Mouse (Mus musculus): ENCODE measurements at regions not wholly inside any gene's neighbourhood (a gene's known extent, or its start where the extent isn't known, plus 50 kb on each side); places are given as distances from the start of the nearest gene placed in this dataset.

DNA sequence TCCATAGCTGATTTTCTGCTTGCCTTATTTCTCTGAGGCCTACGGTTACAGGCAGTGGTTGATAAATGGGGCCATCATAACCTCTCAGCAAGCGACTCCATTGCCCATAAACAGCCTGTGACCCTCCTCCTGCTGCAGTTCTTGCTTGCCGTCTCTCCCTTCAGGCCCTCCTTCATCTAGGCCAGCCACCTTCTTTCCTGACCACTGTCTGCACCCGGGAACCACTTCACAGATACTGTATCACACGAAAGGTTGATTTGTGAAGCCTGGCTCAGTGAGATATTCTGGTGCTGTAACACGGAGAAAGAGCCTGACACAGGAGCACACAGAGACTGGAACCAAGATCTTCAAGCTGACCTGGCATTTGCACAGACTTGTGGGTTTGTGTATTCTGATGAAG is 294.1 kb downstream of the Epha4 start:
- WGBS = 59% methylated on average over 6 of the region's 6 CpGs
- H3K4me1 ChIP-seq = no peaks in the 10 kb centered on the region
- H3K9ac ChIP-seq = no peak overlapping the region
- H3K9me3 ChIP-seq = no peaks in the 10 kb centered on the region
- no peaks in the 10 kb centered on the region for H3K36me3 ChIP-seq
- H3K27me3 ChIP-seq (replicated peaks) = no peaks in the 10 kb centered on the region
- no peak overlapping the region for H3K27ac ChIP-seq
- ATAC-seq (ENCODE audit: insufficient read depth, low FRiP score, low read depth) = no peak
- H3K4me3 ChIP-seq (replicated peaks) = no peak overlapping the region
- H3K4me2 ChIP-seq = no peak overlapping the region

DNA sequence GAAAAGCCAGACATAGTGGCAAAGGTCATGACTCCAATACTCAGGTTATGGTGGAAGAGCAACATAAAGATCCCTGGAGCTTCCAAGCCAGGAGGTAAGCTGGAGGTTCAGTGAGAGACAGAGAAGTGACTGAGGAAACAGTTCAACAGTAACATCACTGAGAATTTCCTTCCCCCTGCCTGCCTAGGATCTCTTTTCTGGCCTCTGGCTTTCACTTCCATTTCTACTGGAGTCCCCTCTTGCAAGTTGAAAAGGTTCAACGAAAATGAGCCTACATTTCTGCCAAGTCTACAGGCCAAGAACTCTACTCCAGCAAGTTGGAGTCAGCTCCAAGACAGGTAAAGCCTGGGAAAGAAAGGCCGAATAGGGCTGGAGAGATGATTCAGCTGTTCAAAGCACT is 293.0 kb downstream of the Epha4 start:
- Histone ChIP-seq H3K27me3 (replicated peaks) (no peaks in the 10 kb centered on the region), H3K4me2 (no peak overlapping the region), H3K4me3 (replicated peaks) (no peak overlapping the region), H3K9me3 (no peaks in the 10 kb centered on the region), H3K36me3 (no peaks in the 10 kb centered on the region), H3K27ac (no peak overlapping the region), H3K9ac (no peak overlapping the region), H3K4me1 (0 out of 2 replicates have a peak, but pooled peaks cover 2% of the 10 kb centered on the region)
- whole genome bisulfite sequencing = 72% methylated on average over 2 of the region's 2 CpGs
- no peak for ATAC-seq (ENCODE audit: insufficient read depth, low FRiP score, low read depth)

DNA sequence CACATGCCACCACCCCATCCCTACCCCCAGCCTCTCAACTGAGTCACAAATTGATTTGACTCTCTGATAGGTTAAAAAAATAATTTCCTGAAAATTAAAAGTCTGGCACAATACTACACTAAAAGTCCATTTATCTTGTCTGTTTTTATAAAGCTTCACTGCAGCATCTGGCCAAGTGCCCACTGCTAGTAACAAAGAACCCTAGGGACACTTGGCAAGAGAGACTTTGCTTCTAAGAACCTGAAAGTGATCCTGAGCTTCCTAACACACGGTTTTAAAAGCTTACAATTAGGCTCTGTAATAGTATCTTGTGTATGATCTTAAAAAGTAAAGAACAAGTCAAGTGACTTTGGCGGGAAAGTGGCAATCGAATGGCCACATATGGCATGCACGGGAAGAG is 288.3 kb downstream of the Epha4 start:
- no peaks in the 10 kb centered on the region for H3K9me3 ChIP-seq
- no peaks in the 10 kb centered on the region for H3K36me3 ChIP-seq
- H3K27me3 ChIP-seq (replicated peaks) = no peaks in the 10 kb centered on the region
- no peak overlapping the region for H3K9ac ChIP-seq
- peak overlapping the region; percentile 27; the same call in 1 of the 2 replicates for H3K4me2 ChIP-seq
- WGBS = 11% methylated on average over 4 of the region's 4 CpGs
- H3K27ac ChIP-seq = no peak overlapping the region
- H3K4me1 ChIP-seq = peaks cover 8% of the 10 kb centered on the region; the same call in 1 of the 2 replicates
- H3K4me3 ChIP-seq (replicated peaks) = no peak overlapping the region
- no peak for ATAC-seq (ENCODE audit: insufficient read depth, low FRiP score, low read depth)

DNA sequence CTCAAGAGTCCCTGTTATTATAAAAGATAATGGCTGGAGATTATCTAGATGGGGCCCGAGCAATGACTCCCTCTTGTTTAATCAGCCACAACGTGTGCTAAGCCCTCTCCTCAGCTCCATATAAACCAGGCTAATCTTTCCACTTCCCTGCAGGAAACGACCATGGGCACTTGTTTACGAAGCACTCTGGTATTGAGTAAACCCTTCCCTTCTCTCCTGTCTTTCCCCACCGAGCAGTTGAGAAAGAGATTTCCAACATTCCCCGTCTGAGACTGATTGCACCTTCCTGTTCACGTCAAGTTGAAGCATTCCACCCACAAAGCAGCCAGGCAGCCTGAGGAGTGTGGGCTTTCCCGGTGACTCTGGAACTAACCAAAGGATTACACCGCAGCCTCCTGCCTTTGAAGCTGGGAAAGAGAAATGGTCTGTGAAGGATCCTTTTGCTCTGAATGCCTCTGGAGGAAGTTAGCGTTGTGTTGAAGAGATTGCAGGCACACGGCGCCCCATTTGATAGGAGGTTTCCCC is 287.8 kb downstream of the Epha4 start:
- H3K27me3 ChIP-seq (replicated peaks) = no peaks in the 10 kb centered on the region
- H3K4me1 ChIP-seq = peaks cover 8% of the 10 kb centered on the region; the same call in 1 of the 2 replicates
- H3K9me3 ChIP-seq = no peaks in the 10 kb centered on the region
- H3K4me3 ChIP-seq (replicated peaks) = no peak overlapping the region
- ATAC-seq (ENCODE audit: insufficient read depth, low FRiP score, low read depth) = no peak
- peak overlapping the region; percentile 27; the same call in 1 of the 2 replicates for H3K4me2 ChIP-seq
- no peak overlapping the region for H3K27ac ChIP-seq
- WGBS = 7% methylated on average over 12 of the region's 12 CpGs
- H3K36me3 ChIP-seq = no peaks in the 10 kb centered on the region
- H3K9ac ChIP-seq = no peak overlapping the region

DNA sequence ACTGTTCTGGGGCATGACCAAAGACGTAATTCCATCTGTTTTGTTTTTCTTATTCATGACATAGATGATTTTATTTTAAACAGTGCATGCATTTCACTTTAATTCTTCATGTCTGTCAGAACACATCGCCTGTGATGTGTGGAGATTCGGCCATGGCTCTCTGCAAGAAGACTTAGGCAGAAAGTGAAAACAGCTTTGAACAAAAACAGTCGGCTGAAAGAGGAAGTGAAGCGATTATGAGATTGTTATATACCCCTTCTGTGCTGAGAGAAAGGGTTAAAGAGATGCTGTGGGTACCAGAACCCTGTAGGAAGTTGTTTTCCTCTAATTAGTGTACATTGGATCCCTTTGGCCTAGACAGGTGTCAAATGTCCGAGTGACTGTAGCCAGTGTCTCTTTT is 287.1 kb downstream of the Epha4 start:
- ATAC-seq (ENCODE audit: insufficient read depth, low FRiP score, low read depth) = no peak
- no peaks in the 10 kb centered on the region for H3K27me3 ChIP-seq (replicated peaks)
- peaks cover 8% of the 10 kb centered on the region; the same call in 1 of the 2 replicates for H3K4me1 ChIP-seq
- H3K4me2 ChIP-seq = no peak overlapping the region
- 35% methylated on average over 6 of the region's 6 CpGs for WGBS
- no peaks in the 10 kb centered on the region for H3K9me3 ChIP-seq
- H3K4me3 ChIP-seq (replicated peaks) = no peak overlapping the region
- no peaks in the 10 kb centered on the region for H3K36me3 ChIP-seq
- no peak overlapping the region for H3K27ac ChIP-seq
- H3K9ac ChIP-seq = no peak overlapping the region

DNA sequence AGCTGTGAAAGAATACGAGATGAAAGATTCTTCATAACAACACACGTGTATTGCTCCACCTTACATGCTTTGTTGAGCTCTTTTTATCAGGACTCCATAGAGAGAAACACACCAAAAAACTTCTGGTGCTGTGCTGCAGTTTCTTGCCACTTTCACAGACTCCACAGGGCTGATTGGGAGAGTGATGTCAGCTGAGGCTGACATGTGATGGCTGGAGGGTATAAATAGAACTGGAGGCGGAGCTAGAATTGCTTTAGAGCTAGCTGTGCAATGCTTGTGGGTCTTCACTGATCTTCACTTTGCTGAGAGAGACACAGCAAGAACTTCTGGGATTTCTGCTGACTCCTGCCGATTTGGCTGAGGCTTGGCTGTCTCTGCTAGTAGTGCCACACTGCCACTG is 285.3 kb downstream of the Epha4 start:
- ATAC-seq (ENCODE audit: insufficient read depth, low FRiP score, low read depth) = no peak
- Histone ChIP-seq H3K4me3 (replicated peaks) (no peak overlapping the region), H3K4me2 (no peak overlapping the region), H3K9me3 (no peaks in the 10 kb centered on the region), H3K27ac (no peak overlapping the region), H3K9ac (no peak overlapping the region), H3K36me3 (no peaks in the 10 kb centered on the region), H3K4me1 (peaks cover 8% of the 10 kb centered on the region; the same call in 1 of the 2 replicates), H3K27me3 (replicated peaks) (no peaks in the 10 kb centered on the region)
- 82% methylated on average over 4 of the region's 4 CpGs for WGBS

DNA sequence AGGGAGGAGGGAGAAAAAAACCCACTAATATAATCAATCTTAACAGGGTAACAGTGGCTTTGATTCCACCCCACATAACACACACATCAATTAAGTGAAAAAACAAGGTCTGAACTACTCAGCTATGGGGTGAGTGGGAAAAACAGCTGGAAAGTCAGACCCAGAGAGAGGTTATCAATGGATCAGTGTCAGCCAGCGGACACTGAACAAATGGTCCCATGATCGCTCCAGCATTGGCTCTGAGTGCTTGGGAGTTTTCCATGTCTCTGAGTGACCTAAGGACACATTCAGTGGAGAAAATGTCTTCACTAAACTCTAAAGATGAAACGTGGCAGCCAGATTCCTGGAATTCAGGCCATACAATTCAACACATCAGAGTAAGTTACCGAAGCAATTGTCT is 281.9 kb downstream of the Epha4 start:
- no peak overlapping the region for H3K27ac ChIP-seq
- H3K9me3 ChIP-seq = no peaks in the 10 kb centered on the region
- WGBS = 58% methylated on average over 4 of the region's 4 CpGs
- no peak overlapping the region for H3K4me2 ChIP-seq
- no peak overlapping the region for H3K9ac ChIP-seq
- no peak overlapping the region for H3K4me3 ChIP-seq (replicated peaks)
- no peaks in the 10 kb centered on the region for H3K36me3 ChIP-seq
- H3K27me3 ChIP-seq (replicated peaks) = no peaks in the 10 kb centered on the region
- no peaks in the 10 kb centered on the region for H3K4me1 ChIP-seq
- no peak for ATAC-seq (ENCODE audit: insufficient read depth, low FRiP score, low read depth)

DNA sequence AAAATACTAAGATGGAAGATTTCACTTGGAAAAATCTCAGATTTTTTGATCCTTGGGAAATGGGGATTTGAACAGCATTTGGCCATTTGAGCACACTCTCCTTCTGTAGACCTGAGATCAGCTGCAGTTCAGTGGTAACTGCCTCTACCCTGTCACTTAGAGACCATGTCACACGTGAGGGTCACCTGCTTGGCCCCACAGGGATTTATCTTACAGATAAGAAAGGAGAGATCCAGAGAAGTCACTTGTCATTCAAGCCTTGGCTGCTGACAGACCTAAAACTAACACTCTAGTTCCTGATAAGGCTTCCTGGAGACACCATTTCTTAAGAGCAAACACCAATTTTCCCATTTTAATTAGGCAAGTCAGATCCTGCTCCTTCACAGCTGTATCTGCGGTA is 270.2 kb downstream of the Epha4 start:
- no peak for ATAC-seq (ENCODE audit: insufficient read depth, low FRiP score, low read depth)
- WGBS = 24% methylated on average over 2 of the region's 2 CpGs
- 0 out of 2 replicates have a peak, but pooled peaks cover 3% of the 10 kb centered on the region for H3K4me1 ChIP-seq
- H3K27me3 ChIP-seq (replicated peaks) = no peaks in the 10 kb centered on the region
- no peak overlapping the region for H3K4me3 ChIP-seq (replicated peaks)
- H3K27ac ChIP-seq = no peak overlapping the region
- H3K9me3 ChIP-seq = no peaks in the 10 kb centered on the region
- no peaks in the 10 kb centered on the region for H3K36me3 ChIP-seq
- no peak overlapping the region for H3K9ac ChIP-seq
- no peak overlapping the region for H3K4me2 ChIP-seq

DNA sequence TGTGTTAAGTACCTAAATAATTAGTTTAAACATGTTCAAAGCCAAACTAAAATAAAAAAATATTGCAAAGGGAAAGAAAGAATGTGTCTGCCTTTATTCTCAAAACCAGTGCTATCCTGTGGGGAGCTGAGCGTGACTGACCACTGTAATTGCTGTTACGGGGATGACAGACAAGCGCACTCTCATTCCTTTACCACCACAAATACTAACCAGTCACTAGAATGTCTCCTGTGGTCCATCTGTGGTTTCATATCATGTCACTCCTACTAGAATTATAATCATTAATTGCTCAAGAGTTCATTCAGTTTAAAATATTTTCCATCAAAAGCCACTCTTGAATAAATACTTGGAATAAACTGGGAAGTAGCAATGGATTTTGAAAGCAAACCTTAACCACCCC is 268.8 kb downstream of the Epha4 start:
- H3K36me3 ChIP-seq = no peaks in the 10 kb centered on the region
- no peak overlapping the region for H3K4me3 ChIP-seq (replicated peaks)
- no peaks in the 10 kb centered on the region for H3K27me3 ChIP-seq (replicated peaks)
- H3K4me1 ChIP-seq = 0 out of 2 replicates have a peak, but pooled peaks cover 3% of the 10 kb centered on the region
- H3K4me2 ChIP-seq = no peak overlapping the region
- ATAC-seq (ENCODE audit: insufficient read depth, low FRiP score, low read depth) = no peak
- WGBS = 82% methylated on average over 3 of the region's 3 CpGs
- H3K27ac ChIP-seq = no peak overlapping the region
- H3K9ac ChIP-seq = no peak overlapping the region
- H3K9me3 ChIP-seq = no peaks in the 10 kb centered on the region

DNA sequence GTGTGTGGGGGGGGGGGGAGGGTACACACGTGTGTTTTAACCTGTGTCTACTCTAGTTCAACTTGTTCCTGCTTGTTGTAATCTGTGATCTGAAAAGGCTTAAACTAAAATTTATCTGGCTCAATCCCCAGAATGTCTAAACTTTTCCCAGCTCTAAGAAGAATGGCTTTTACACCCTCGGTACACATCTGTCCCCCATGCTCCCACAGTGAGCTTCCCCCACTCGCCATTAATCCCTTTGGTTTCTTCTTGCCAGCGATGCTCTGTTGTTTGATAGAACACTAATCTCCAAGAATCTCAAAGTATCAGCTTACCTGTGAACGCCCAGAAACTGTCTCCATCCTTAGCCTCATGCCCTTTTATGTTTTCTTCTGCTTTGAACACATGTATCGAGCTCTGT is 260.6 kb downstream of the Epha4 start:
- no peaks in the 10 kb centered on the region for H3K27me3 ChIP-seq (replicated peaks)
- H3K9ac ChIP-seq = no peak overlapping the region
- H3K4me1 ChIP-seq = no peaks in the 10 kb centered on the region
- WGBS = 31% methylated on average over 6 of the region's 6 CpGs
- H3K36me3 ChIP-seq = no peaks in the 10 kb centered on the region
- no peaks in the 10 kb centered on the region for H3K9me3 ChIP-seq
- H3K4me2 ChIP-seq = no peak overlapping the region
- ATAC-seq (ENCODE audit: insufficient read depth, low FRiP score, low read depth) = peak; percentile 56; the same call in 1 of the 2 replicates
- H3K27ac ChIP-seq = no peak overlapping the region; the same call in 1 of the 2 replicates
- H3K4me3 ChIP-seq (replicated peaks) = no peak overlapping the region

DNA sequence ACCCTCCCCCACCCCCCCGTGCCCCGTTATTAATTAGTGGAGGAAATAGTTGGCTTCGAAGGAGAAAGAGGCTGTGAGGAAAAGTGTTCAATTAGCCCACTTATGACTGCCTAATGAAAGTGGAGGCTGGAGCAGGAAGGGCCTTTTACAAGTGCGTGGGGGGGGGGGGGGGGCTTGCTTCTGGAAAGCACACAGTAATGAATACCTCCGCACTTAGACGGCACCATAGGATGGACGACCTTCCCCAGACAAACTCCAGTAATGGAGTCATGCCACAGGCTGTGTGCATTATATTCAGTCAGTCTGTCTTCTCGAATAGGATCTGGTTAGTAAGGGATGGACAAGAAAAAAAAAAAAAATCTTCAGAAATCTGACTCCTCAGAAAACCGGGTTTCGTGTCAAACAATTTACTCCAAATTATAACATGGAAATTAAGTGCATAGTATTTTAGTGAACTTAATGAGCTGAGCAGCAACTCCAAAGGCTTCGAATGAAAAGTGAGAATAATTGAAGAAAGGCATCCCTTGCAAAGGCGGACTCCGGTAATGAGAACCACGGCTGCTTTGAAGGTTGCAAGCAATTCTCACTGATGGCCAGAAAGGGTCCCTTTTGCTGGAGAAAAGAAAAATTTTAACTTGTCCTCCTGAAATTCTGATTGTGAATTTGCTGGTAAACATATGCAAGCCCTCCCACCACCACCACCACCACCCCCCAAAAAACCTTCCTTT is 258.6 kb downstream of the Epha4 start:
- H3K9me3 ChIP-seq = no peaks in the 10 kb centered on the region
- H3K4me3 ChIP-seq (replicated peaks) = no peak overlapping the region
- no peak overlapping the region for H3K4me2 ChIP-seq
- no peaks in the 10 kb centered on the region for H3K4me1 ChIP-seq
- no peak overlapping the region for H3K9ac ChIP-seq
- H3K27me3 ChIP-seq (replicated peaks) = no peaks in the 10 kb centered on the region
- no peak for ATAC-seq (ENCODE audit: insufficient read depth, low FRiP score, low read depth)
- H3K27ac ChIP-seq = no peak overlapping the region
- WGBS = 72% methylated on average over 14 of the region's 14 CpGs
- no peaks in the 10 kb centered on the region for H3K36me3 ChIP-seq

DNA sequence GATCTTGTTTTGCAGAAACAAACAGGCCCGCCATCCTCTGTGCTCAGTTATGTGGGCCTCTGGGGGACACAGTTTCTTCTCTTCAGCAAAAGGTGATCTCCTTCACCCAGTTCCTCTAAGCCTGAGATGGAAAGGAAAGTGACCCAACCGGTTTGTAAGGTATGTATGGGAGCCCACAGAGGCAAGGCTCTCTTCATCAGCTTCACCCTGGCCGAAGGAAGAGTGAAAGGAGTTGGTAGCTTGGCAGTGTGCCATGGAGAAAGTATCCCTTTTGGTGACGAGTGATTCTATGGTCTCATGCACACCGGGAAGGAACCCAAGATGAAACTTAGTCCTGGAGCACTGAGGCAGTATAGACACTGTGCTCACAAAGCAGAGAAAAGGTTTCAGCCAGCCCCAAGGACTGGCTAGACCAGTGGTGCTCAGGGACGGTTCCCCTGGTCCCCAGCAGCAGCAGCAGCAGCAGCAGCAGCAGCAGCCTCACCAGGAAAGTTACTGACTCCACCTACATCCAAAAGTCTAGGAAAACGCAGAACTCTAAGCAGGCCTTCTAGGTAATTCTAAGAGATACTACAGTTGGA is 256.1 kb downstream of the Epha4 start:
- Histone ChIP-seq H3K4me1 (no peaks in the 10 kb centered on the region), H3K9me3 (no peaks in the 10 kb centered on the region), H3K27me3 (replicated peaks) (no peaks in the 10 kb centered on the region), H3K9ac (no peak overlapping the region), H3K4me3 (replicated peaks) (no peak overlapping the region), H3K27ac (no peak overlapping the region), H3K36me3 (no peaks in the 10 kb centered on the region), H3K4me2 (no peak overlapping the region)
- peak; percentile 50; the same call in 1 of the 2 replicates for ATAC-seq (ENCODE audit: insufficient read depth, low FRiP score, low read depth)
- 45% methylated on average over 7 of the region's 7 CpGs for WGBS

All from stomach, embryonic 15.5 days (tissue).